Mouse (Mus musculus) lung, postnatal 0 days (tissue): ENCODE results near the gene Gm47995. TPM values are rescaled to one million over a fixed set of nuclear protein-coding genes. Genes with fewer than 3 reads are reported as not detected.
A peak's percentile ranks its signal among the peaks of the same experiment; 100 is the strongest.

Experiments used
- ATAC-seq: fragments of 200-750 bp; cut with Nextera tagmentation; 2 replicates; pipeline ENCODE4 v1.8.0; 2017; ENCODE audit warnings: moderate library complexity
- DNase-seq: peaks from one replicate; pipeline ENCODE4 v3.0.0-alpha.2; 2016; ENCODE audit warnings: low spot score
- H3K27ac ChIP-seq: fragments of 300-500 bp; sonication (generic); 2 replicates; pipeline ENCODE4 v1.5.1; 2014; ENCODE audit warnings: antibody characterized with exemption, mild to moderate bottlenecking, low read length, mixed read lengths
- H3K27me3 ChIP-seq: fragments of 300-500 bp; sonication (generic); replicated peaks from 2 replicates; pipeline ENCODE4 v1.6.1; 2014; ENCODE audit warnings: low read length, mixed read lengths; ENCODE audit not compliant: insufficient read depth
- H3K36me3 ChIP-seq: fragments of 300-500 bp; sonication (generic); 2 replicates; pipeline ENCODE4 v1.6.1; 2014; ENCODE audit warnings: low read length, mixed read lengths; ENCODE audit not compliant: insufficient read depth
- H3K4me1 ChIP-seq: fragments of 300-500 bp; sonication (generic); 2 replicates; pipeline ENCODE4 v1.6.1; 2014; ENCODE audit warnings: antibody characterized with exemption, low read depth, low read length, mixed read lengths; ENCODE audit not compliant: insufficient read depth
- H3K4me2 ChIP-seq: fragments of 300-500 bp; sonication (generic); replicated peaks from 2 replicates; pipeline ENCODE4 v1.6.1; 2014; ENCODE audit warnings: low read depth, mild to moderate bottlenecking, low read length, moderate library complexity, mixed read lengths
- H3K4me3 ChIP-seq: fragments of 300-500 bp; sonication (generic); 2 replicates; pipeline ENCODE4 v1.5.1; 2014; ENCODE audit warnings: low read depth, low read length
- H3K9ac ChIP-seq: fragments of 300-500 bp; sonication (generic); replicated peaks from 2 replicates; pipeline ENCODE4 v1.6.1; 2014; ENCODE audit warnings: low read depth, mild to moderate bottlenecking
- H3K9me3 ChIP-seq: fragments of 300-500 bp; sonication (generic); 2 replicates; pipeline ENCODE4 v1.6.1; 2016; ENCODE audit warnings: low read length, mixed read lengths
- CTCF ChIP-seq: IDR thresholded peaks from 2 replicates; pipeline ENCODE4 v1.5.1; 2016; ENCODE audit warnings: antibody characterized with exemption, mild to moderate bottlenecking
- EP300 ChIP-seq: IDR thresholded peaks from 2 replicates; pipeline ENCODE4 v1.6.1; 2016; ENCODE audit warnings: antibody characterized with exemption, mild to moderate bottlenecking, control low read depth
- WGBS: fragments of 180-500 bp; shearing (Covaris S2); extraction: QIAGEN DNeasy Blood & Tissue Kit; methylation state at CpG from one replicate; pipeline ENCODE4 v1.1.7; 2014; 5-methylcytosine and 5-hydroxymethylcytosine counted together
- polyA plus RNA-seq: library from polyadenylated mRNA; unstranded; fragments of >200 nt; fragmentation: Nextera tagmentation; extraction: Ambion mirVana; gene quantifications from 2 replicates; pipeline ENCODE4 v1.2.1, GENCODE M21; 2015

Gene Gm47995
- polyA plus RNA-seq, 1 experiment from 2014 or later = 0.13 TPM

DNA sequence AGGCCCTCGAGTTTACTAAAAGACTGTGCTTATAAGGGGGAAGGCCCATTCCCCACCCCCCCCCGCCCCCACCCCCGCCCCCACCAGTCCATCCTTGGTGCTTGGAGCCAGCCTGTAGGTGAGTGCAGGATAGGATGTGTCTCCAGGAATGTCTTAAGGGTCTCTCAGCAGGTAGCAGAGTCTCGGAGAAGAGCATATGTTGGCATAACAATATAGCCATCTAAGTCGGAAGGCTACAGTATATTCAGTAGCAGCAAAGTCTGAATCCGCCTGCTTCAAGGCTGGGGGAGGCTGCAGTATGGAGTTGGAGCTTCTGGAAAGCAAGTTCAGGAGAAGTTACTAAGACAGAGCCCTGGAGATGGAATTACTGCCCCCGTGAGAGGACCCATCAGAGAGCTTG, 21.9 kb downstream of the Gm47995 start:
- Histone ChIP-seq H3K27me3 (no peaks in the 10 kb centered on the region), H3K9me3 (no peaks in the 10 kb centered on the region), H3K27ac (no peak overlapping the region), H3K36me3 (no peaks in the 10 kb centered on the region), H3K4me2 (no peak overlapping the region), H3K4me3 (no peak overlapping the region), H3K4me1 (no peaks in the 10 kb centered on the region), H3K9ac (no peak overlapping the region)
- TF ChIP-seq EP300 = no peak
- no peak for TF ChIP-seq CTCF
- 84% methylated on average over 7 of the region's 7 CpGs for WGBS
- no peak for DNase-seq
- ATAC-seq = no peak

DNA sequence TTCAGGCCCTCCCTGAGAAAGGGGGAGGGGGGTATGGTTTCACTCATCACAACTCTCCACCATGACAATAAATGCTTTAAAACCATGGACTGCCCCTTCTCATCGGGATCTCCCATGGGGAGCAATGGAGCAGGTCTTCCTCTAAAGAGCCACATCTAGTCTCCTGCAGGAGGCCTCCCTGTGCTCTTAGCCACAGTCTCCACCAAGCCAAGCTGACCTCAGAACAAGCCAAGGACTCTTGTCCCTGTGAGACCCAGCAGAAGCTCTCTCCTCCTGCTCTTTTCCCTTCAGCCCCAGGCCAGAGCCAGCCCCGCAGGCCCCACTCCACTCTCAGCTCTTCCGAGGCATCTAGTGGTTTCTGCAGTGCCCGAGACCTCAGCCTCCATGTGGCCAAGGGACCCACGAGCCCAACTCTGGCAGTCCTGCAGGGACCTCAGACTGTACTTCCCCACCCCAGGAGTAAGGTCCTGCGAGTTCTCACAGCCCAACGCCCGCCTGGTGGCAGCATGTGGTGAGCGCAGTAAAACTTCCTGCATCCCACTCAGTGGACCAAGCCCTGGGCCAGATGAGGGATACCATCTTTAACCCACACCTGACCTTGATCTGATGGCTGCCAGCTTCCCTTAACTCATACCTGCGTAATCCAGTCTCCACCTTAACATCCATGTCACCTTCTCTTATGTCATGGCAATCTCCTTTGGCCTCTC, 24.5 kb downstream of the Gm47995 start:
- no peak overlapping the region for H3K27ac ChIP-seq
- 80% methylated on average over 10 of the region's 10 CpGs for WGBS

DNA sequence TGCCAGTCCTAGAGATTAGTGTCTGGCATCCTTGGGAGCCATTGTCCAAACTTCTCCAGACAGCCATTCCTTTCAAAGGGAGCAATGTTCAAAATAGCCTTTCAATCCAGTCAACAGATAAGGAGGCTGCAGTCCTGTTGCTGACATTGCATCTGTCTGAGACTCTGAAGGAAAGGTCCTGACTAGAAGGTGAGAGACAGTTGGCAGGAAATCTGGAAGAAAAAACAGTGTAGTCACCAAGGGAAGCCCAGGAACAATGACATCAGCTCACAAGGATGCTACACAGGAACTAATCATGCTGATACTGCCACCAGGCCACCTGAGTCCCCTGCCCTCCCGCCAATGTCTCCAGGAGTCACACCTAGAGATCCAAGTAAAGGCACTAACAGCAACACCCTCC, 25.1 kb downstream of the Gm47995 start:
- Histone ChIP-seq H3K27ac (no peak overlapping the region), H3K9me3 (no peaks in the 10 kb centered on the region), H3K9ac (no peak overlapping the region), H3K4me2 (no peak overlapping the region), H3K27me3 (no peaks in the 10 kb centered on the region), H3K4me1 (no peaks in the 10 kb centered on the region), H3K36me3 (no peaks in the 10 kb centered on the region), H3K4me3 (no peak overlapping the region)
- TF ChIP-seq CTCF (no peak), EP300 (no peak)
- DNase-seq (no peak), ATAC-seq (no peak)
- 67% methylated on average over 1 of the region's 1 CpGs for WGBS

More for the DNA sequence above, 24.5 kb downstream of the Gm47995 start:
- Histone ChIP-seq H3K4me2 (no peak overlapping the region), H3K9me3 (no peaks in the 10 kb centered on the region), H3K4me3 (no peak overlapping the region), H3K36me3 (no peaks in the 10 kb centered on the region), H3K27me3 (no peaks in the 10 kb centered on the region), H3K4me1 (no peaks in the 10 kb centered on the region), H3K9ac (no peak overlapping the region)
- DNase-seq (no peak), ATAC-seq (no peak)
- TF ChIP-seq EP300 = no peak

DNA sequence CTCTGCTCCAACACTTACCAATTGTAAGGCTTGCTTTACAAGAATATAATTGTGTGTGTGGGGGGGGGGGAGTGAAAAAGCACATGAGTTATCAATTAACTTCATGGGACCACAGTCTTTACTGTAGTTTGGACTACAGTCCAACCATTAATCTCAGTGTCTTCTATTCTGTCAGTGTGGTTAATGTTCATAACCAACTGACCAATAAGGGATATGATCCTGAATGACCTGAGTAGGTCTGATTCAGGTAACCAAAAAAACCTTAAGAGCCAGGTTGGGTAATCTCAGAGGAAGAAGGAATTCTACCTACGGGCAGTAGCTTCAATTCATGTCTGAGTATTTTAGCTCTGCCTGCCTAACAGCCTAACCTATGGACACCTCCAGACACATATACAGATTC, 26.3 kb downstream of the Gm47995 start:
- Histone ChIP-seq H3K4me2 (no peak overlapping the region), H3K4me1 (no peaks in the 10 kb centered on the region), H3K4me3 (no peak overlapping the region), H3K9me3 (no peaks in the 10 kb centered on the region), H3K27me3 (no peaks in the 10 kb centered on the region), H3K36me3 (no peaks in the 10 kb centered on the region), H3K27ac (no peak overlapping the region), H3K9ac (no peak overlapping the region)
- TF ChIP-seq CTCF (no peak), EP300 (no peak)
- no peak for ATAC-seq
- 77% methylated on average over 1 of the region's 1 CpGs for WGBS
- DNase-seq = no peak

GRCm38 (mm10) chr1:151227506-151227905, 29.3 kb downstream of the Gm47995 start:
- DNase-seq = no peak
- Histone ChIP-seq H3K4me1 (no peaks in the 10 kb centered on the region), H3K9ac (no peak overlapping the region), H3K27me3 (no peaks in the 10 kb centered on the region), H3K36me3 (no peaks in the 10 kb centered on the region), H3K9me3 (no peaks in the 10 kb centered on the region), H3K4me2 (no peak overlapping the region), H3K4me3 (no peak overlapping the region), H3K27ac (no peak overlapping the region)
- no peak for ATAC-seq
- 65% methylated on average over 8 of the region's 8 CpGs for WGBS
- no peak for TF ChIP-seq EP300
- TF ChIP-seq CTCF = no peak

GRCm38 (mm10) chr1:151228320-151228989, 30.2 kb downstream of the Gm47995 start:
- ATAC-seq (no peak), DNase-seq (peak; percentile 20)
- H3K9me3 ChIP-seq = no peaks in the 10 kb centered on the region
- no peaks in the 10 kb centered on the region for H3K4me1 ChIP-seq
- H3K9ac ChIP-seq = no peak overlapping the region
- H3K27me3 ChIP-seq = no peaks in the 10 kb centered on the region
- TF ChIP-seq EP300 = no peak
- no peak for TF ChIP-seq CTCF
- H3K36me3 ChIP-seq = no peaks in the 10 kb centered on the region
- H3K4me3 ChIP-seq = no peak overlapping the region
- H3K27ac ChIP-seq = no peak overlapping the region
- WGBS = 62% methylated on average over 1 of the region's 1 CpGs
- no peak overlapping the region for H3K4me2 ChIP-seq
